Mouse (Mus musculus) adipocyte (in vitro differentiated cells): ENCODE measurements around the gene Cir1.

Experiments used
- DNase-seq: peaks from one replicate; pipeline ENCODE4 v3.0.0-alpha.2; 2016; ENCODE audit warnings: low spot score

The Cir1 gene

GRCm38 (mm10) chr2:73272351-73273248, 39.9 kb downstream of the Cir1 start:
- DNase-seq: no peak

GRCm38 (mm10) chr2:73271459-73272161, 40.9 kb downstream of the Cir1 start, which contains the start of gene Sp9:
Gene Sp9 (plus strand): TSS chr2:73271925.
- no peak for DNase-seq

GRCm38 (mm10) chr2:73270593-73271458, 41.7 kb downstream of the Cir1 start:
- DNase-seq: no peak

GRCm38 (mm10) chr2:73270071-73270592, 42.4 kb downstream of the Cir1 start:
- DNase-seq: no peak

- no peak for DNase-seq
Observed at GRCm38 (mm10) chr2:73269666-73270065, 42.8 kb downstream of the Cir1 start.

- no peak for DNase-seq
Observed at GRCm38 (mm10) chr2:73268836-73269395, 43.6 kb downstream of the Cir1 start.

GRCm38 (mm10) chr2:73268281-73268680, 44.2 kb downstream of the Cir1 start:
- DNase-seq: no peak

GRCm38 (mm10) chr2:73267818-73268217, 44.7 kb downstream of the Cir1 start:
- no peak for DNase-seq

GRCm38 (mm10) chr2:73267231-73267630, 45.3 kb downstream of the Cir1 start:
- no peak for DNase-seq

GRCm38 (mm10) chr2:73266623-73267022, 45.9 kb downstream of the Cir1 start:
- DNase-seq: no peak

GRCm38 (mm10) chr2:73266011-73266410, 46.5 kb downstream of the Cir1 start:
- no peak for DNase-seq

GRCm38 (mm10) chr2:73264611-73265195, 47.8 kb downstream of the Cir1 start:
- DNase-seq: no peak

- DNase-seq: no peak
Observed at GRCm38 (mm10) chr2:73263794-73264610, 48.5 kb downstream of the Cir1 start.

- DNase-seq: peak; percentile 17
Observed at GRCm38 (mm10) chr2:73263172-73263765, 49.2 kb downstream of the Cir1 start.

- DNase-seq: no peak
Observed at GRCm38 (mm10) chr2:73248701-73249100, 63.8 kb downstream of the Cir1 start.

GRCm38 (mm10) chr2:73241299-73241698, 71.2 kb downstream of the Cir1 start:
- DNase-seq: no peak
